Mouse (Mus musculus): Measurements from ENCODE around the gene A26c2.

Gene A26c2

DNA sequence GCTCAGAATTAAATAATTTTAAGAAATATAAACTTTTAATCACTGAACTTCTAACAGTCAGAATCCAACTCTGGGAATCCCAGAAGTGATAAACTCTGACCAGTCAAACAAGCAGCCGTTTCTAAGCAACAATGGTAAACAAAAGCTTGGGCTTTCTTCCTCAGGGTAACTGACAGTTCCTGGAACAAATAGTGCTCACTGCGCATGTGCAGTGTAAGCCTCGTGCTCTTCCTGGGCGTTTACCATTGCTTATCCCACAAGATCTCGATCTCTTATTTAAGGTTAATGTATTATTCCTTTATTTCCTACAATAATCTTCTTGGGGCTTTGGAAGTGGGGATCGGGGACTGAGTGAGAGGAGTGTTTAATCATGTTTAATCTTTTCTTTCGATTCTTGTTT lies at the start of gene A26c2:
A26c2 (minus strand) TSS at position 101 of the 400 bp plus-strand sequence.
- no peak for DNase-seq

DNA sequence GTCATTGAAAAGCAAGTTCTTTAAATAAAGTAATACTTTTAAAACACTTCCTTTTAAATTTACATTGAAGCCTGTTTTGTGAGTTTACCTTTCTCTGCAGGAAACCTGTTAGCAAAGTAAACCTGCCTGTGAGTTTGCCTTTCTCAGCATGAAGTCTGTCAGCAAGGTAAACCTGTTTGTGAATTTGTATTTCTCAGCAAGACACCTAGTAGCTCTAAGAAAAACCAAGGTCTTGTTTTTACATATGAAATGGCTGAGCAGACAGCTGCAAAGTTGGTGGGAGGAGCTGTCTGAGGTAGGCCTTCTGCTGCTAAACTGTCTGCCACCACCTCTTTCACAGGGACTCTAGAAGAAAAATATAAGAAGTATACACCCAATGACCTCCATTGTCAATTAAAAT lies 28.0 kb upstream of the A26c2 start:
- DNase-seq: no peak

Data from heart, adult 11 months (tissue).